Comparison of ENCODE assay signal across 26 mouse cellular contexts in the genomic region with DNA sequence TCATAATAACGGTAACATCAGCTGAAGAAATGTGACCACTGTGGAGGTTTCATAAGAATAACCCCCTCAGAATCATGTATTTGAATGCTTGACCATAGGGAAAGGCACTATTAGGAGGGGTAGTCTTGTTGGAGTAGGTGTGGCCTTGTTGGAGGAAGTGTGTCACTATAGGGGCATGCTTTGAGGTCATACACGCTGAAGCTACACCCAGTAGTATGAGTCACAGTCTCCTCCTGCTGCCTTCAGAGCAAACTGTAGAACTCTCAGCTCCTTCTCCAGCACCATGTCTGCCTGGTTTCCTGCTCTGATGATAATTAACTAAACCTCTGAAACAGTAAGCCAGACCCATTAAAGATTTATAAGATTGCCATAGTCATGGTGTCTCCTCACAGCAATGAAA. TPM values are rescaled to one million over a fixed set of nuclear protein-coding genes. Genes with fewer than 3 reads are reported as not detected.
DNase-seq lines count a peak whose midpoint lies in the region; ATAC-seq and TF ChIP-seq lines count a peak whose summit lies in the region.
"Had no signal": no experiment of that assay in that cellular context is flagged by ENCODE, and none has a peak within 500 bp of the region (broad histone marks: within the 10 kb centered on the region; RNA-seq: fewer than 3 reads in every experiment).

No protein-coding gene starts in this region.

- no peak overlapping the region for H3K4me3 ChIP-seq in stomach, postnatal 0 days (ENCODE audit: low read depth, low read length)
- H3K4me3 ChIP-seq: embryonic facial prominence, embryonic 15.5 days; forebrain, embryonic 10.5 days; hindbrain, embryonic 15.5 days; limb, embryonic 12.5 days; midbrain, embryonic 15.5 days had no signal

- TF ChIP-seq EP300 in stomach, postnatal 0 days (optimal IDR thresholded peaks at IDR 0.05): no peak

- ATAC-seq in megakaryocyte, adult 5-6 weeks (ENCODE audit: poor library complexity, severe bottlenecking): peak; percentile 94
- peak; percentile 94 for ATAC-seq in stomach, postnatal 0 days (ENCODE audit: low FRiP score, low TSS enrichment)
- no peak for ATAC-seq in inflammation-experienced regulatory T-cells, adult 6 months
- ATAC-seq: forebrain, embryonic 16.5 days; intestine, embryonic 16.5 days; midbrain, embryonic 15.5 days had no signal

- H3K4me2 ChIP-seq in stomach, postnatal 0 days (replicated peaks; ENCODE audit: low read depth): no peak overlapping the region
- H3K4me2 ChIP-seq: embryonic facial prominence, embryonic 15.5 days; heart, embryonic 11.5 days; hindbrain, embryonic 15.5 days; limb, embryonic 12.5 days; liver, embryonic 11.5 days; lung, embryonic 14.5 days; midbrain, embryonic 15.5 days had no signal

- no peak for TF ChIP-seq CTCF in stomach, postnatal 0 days (IDR thresholded peaks at IDR 0.05; ENCODE audit: low read depth)

- WGBS in stomach, postnatal 0 days: 61% methylated on average over 2 of the region's 2 CpGs

- DNase-seq in 416B (ENCODE audit: low read depth): peak; percentile 88
- peak; percentile 29 for DNase-seq in brain, adult 2 months (ENCODE audit: low read depth, low spot score)
- DNase-seq in stomach, postnatal 0 days (ENCODE audit: low spot score): no peak
- no peak for DNase-seq in thymus, postnatal 25 days
- DNase-seq in cerebellum, postnatal 4 days (ENCODE audit: low spot score in 2 of 2): no peak
- DNase-seq: adrenal gland, adult 8-10 months; cerebellum, adult 18-20 months; cerebellum, postnatal 36 days; kidney, adult 9 months; kidney, postnatal 36 days; layer of hippocampus, postnatal 36 days; lung, embryonic 14.5 days; right cerebral cortex, adult 18-20 months; right cerebral cortex, postnatal 4 days; thymus, adult 2 months had no signal

- H3K9ac ChIP-seq in stomach, postnatal 0 days (ENCODE audit: low read length): no peak overlapping the region
- H3K9ac ChIP-seq: embryonic facial prominence, embryonic 15.5 days; hindbrain, embryonic 15.5 days; limb, embryonic 12.5 days; lung, embryonic 14.5 days; midbrain, embryonic 15.5 days had no signal

- no peaks in the 10 kb centered on the region for H3K4me1 ChIP-seq in stomach, postnatal 0 days (replicated peaks; ENCODE audit: control insufficient read depth, insufficient read depth)
- H3K4me1 ChIP-seq: embryonic facial prominence, embryonic 15.5 days; forebrain, embryonic 10.5 days; hindbrain, embryonic 15.5 days; limb, embryonic 12.5 days; midbrain, embryonic 15.5 days had no signal

- no peaks in the 10 kb centered on the region for H3K27me3 ChIP-seq in stomach, postnatal 0 days (ENCODE audit: control insufficient read depth, insufficient read depth, low read length)
- H3K27me3 ChIP-seq: embryonic facial prominence, embryonic 15.5 days; hindbrain, embryonic 15.5 days; limb, embryonic 12.5 days; midbrain, embryonic 15.5 days had no signal

- no peaks in the 10 kb centered on the region for H3K9me3 ChIP-seq in stomach, postnatal 0 days (ENCODE audit: control insufficient read depth, low read length)
- H3K9me3 ChIP-seq: embryonic facial prominence, embryonic 15.5 days; forebrain, embryonic 10.5 days; hindbrain, embryonic 15.5 days; limb, embryonic 12.5 days; midbrain, embryonic 15.5 days had no signal

- no peak overlapping the region for H3K27ac ChIP-seq in stomach, postnatal 0 days (replicated peaks)
- H3K27ac ChIP-seq: embryonic facial prominence, embryonic 15.5 days; forebrain, embryonic 10.5 days; hindbrain, embryonic 15.5 days; limb, embryonic 12.5 days; midbrain, embryonic 15.5 days had no signal

- H3K36me3 ChIP-seq in stomach, postnatal 0 days (ENCODE audit: control insufficient read depth, insufficient read depth, low read length): no peaks in the 10 kb centered on the region
- H3K36me3 ChIP-seq: embryonic facial prominence, embryonic 15.5 days; forebrain, embryonic 10.5 days; hindbrain, embryonic 15.5 days; limb, embryonic 12.5 days; midbrain, embryonic 15.5 days had no signal

RNA-seq across cellular contexts. Expression of gene Ttyh1, which starts 20.4 kb away (rescaled TPM):
- not detected in 2 replicates for total RNA-seq in megakaryocyte, adult 5-6 weeks (2015)
- total RNA-seq in megakaryocyte, adult 5-6 weeks (2017): not detected in 2 replicates
- polyA plus RNA-seq in stomach, postnatal 0 days (2015; fragmentation: Nextera tagmentation; extraction: Ambion mirVana): 4.1 and 4.3 TPM in 2 replicates
- under 1 TPM; 0.47 to 0.95 (median 0.62) TPM for polyA plus RNA-seq in inflammation-experienced regulatory T-cells, adult 6 months (2017; shearing (Covaris generic))

RNA-seq across cellular contexts. Expression of gene Lair1, which starts 35.8 kb away (rescaled TPM):
- 31.5 and 39.5 TPM in 2 replicates for total RNA-seq in megakaryocyte, adult 5-6 weeks (2015)
- 58.7 and 60.8 TPM in 2 replicates for total RNA-seq in megakaryocyte, adult 5-6 weeks (2017)
- polyA plus RNA-seq in stomach, postnatal 0 days (2015; fragmentation: Nextera tagmentation; extraction: Ambion mirVana): 1.5 and 3.0 TPM in 2 replicates
- polyA plus RNA-seq in inflammation-experienced regulatory T-cells, adult 6 months (2017; shearing (Covaris generic)): 10 to 100 TPM in 1 of 3 experiments, 1 to 10 TPM in 2; 1.3 to 16.5 (median 2.3) TPM

RNA-seq across cellular contexts. Expression of gene Leng8, which starts 38.0 kb away (rescaled TPM):
- 34.2 and 48.8 TPM in 2 replicates for total RNA-seq in megakaryocyte, adult 5-6 weeks (2015)
- total RNA-seq in megakaryocyte, adult 5-6 weeks (2017): 35.2 TPM in 2 replicates
- 14.7 and 20.1 TPM in 2 replicates for polyA plus RNA-seq in stomach, postnatal 0 days (2015; fragmentation: Nextera tagmentation; extraction: Ambion mirVana)
- polyA plus RNA-seq in inflammation-experienced regulatory T-cells, adult 6 months (2017; shearing (Covaris generic)): 10 to 100 TPM; 22.6 to 40.2 (median 24.9) TPM

RNA-seq across cellular contexts. Expression of gene Leng9, which starts 51.3 kb away (rescaled TPM):
- total RNA-seq in megakaryocyte, adult 5-6 weeks (2015): 2.6 and 3.0 TPM in 2 replicates
- 4.1 and 5.2 TPM in 2 replicates for total RNA-seq in megakaryocyte, adult 5-6 weeks (2017)
- polyA plus RNA-seq in stomach, postnatal 0 days (2015; fragmentation: Nextera tagmentation; extraction: Ambion mirVana): 7.4 and 8.5 TPM in 2 replicates
- polyA plus RNA-seq in inflammation-experienced regulatory T-cells, adult 6 months (2017; shearing (Covaris generic)): 1 to 10 TPM; 6.3 to 9.5 (median 7.2) TPM

Comparison
In these comparisons a context has a peak if more than half of its experiments do, and no peak if none do; other contexts are left out.
1. DNase-seq: peak in 416B (single experiment) and brain, adult 2 months (single experiment); none in stomach, postnatal 0 days (single experiment), thymus, postnatal 25 days (single experiment) and cerebellum, postnatal 4 days (0 of 2).